Mouse (Mus musculus) liver (tissue): ENCODE results near the gene Plpp6.
A peak's percentile ranks its signal among the peaks of the same experiment; 100 is the strongest.

Experiments
- DNase-seq: peaks from one replicate; pipeline ENCODE4 v3.0.0-alpha.2; 2020; ENCODE audit warnings: mixed read lengths

The Plpp6 gene

DNA sequence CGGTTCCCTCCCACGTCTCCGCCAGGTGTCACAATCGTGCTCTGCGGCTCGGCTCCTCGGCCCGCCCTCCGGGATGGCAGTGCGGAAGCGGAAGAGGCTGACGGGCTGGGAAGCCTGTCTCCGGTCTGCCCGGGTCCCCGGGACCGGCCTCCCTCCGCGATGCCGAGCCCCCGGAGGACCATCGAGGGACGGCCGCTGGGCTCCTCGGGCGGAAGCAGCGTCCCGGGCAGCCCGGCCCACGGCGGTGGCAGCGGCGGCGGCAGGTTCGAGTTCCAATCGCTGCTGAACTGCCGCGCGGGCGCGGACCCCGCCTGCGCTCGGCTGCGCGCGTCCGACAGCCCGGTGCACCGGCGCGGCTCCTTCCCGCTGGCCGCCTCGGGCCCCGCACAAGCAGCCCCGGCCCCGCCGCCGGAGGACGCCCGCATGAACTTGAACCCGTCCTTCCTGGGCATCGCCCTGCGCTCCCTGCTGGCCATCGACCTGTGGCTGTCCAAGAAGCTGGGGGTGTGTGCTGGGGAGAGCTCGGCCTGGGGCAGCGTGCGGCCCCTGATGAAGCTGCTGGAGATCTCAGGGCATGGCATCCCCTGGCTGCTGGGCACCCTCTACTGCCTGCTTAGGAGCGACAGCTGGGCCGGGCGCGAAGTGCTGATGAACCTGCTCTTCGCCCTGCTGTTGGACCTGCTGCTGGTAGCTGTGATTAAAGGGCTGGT is at the start of gene Plpp6:
TSS of gene Plpp6 (plus strand) at position 112 of the 710 bp plus-strand sequence.
- DNase-seq = peak; percentile 82

DNA sequence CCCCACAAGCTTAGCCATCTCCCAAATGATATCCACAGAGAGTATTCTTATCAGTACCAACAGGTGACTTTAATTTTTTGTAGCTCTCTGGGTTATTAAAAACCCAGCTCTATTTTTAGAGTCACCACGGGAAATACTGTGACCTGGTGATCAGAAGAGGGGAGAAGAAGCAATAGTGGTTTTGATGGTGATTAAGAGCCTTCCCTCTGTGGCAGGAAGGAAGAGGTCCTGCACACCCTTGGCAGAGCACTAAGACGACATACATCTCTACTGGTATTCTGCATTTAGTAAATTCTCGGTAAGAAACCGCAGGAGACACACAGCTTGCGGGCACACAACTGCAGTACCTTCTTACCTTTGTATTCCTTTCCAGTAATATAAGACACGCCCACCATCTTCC is 49.2 kb upstream of the Plpp6 start:
- DNase-seq = no peak

GRCm38 (mm10) chr19:28915602-28916250 is 48.0 kb upstream of the Plpp6 start:
- DNase-seq = no peak

- no peak for DNase-seq
Measured at GRCm38 (mm10) chr19:28916492-28916891, 47.3 kb upstream of the Plpp6 start.

GRCm38 (mm10) chr19:28917839-28918238 is 45.9 kb upstream of the Plpp6 start:
- no peak for DNase-seq

GRCm38 (mm10) chr19:28926366-28926765 is 37.4 kb upstream of the Plpp6 start:
- no peak for DNase-seq

DNA sequence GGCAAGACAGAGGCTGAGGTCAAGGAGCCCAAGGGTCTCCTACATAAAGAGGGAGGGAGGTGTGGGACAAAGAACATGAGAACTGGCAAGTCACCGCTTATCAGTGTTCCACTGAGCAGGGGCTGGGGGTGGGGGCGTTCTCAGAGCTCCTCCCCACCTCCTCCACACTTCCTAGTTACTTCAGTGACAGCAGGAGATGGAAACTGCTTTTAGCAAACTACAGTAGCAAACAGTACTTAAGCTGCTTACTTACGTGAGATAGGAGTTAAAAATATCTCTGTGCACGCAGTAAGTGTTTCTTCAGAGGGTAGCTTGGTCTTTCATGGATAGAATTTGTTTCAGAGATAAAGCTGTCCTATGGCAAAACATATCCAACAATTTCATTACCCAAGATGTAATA is 36.4 kb upstream of the Plpp6 start:
- no peak for DNase-seq

- DNase-seq = peak; percentile 11
Measured at GRCm38 (mm10) chr19:28929034-28929433, 34.7 kb upstream of the Plpp6 start.

DNA sequence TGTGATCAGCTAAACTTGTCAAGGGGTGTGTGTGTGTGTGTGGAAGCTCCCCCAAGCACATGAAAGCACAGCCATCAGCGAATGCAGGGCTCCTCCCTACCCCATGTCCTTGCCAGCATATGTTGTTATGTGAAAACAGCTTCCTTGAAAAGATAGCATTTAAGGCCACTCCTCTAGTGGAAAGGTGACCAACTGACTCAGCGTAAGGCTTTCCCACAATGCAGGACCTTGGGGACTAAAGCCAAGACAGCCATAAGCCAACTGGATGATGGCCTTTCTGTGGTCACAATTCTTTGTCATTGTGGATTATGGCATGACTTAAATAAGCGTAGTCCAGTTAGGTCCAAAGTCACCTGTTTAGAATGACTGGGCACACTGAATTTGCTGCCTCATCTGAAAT is 28.9 kb upstream of the Plpp6 start:
- no peak for DNase-seq

DNA sequence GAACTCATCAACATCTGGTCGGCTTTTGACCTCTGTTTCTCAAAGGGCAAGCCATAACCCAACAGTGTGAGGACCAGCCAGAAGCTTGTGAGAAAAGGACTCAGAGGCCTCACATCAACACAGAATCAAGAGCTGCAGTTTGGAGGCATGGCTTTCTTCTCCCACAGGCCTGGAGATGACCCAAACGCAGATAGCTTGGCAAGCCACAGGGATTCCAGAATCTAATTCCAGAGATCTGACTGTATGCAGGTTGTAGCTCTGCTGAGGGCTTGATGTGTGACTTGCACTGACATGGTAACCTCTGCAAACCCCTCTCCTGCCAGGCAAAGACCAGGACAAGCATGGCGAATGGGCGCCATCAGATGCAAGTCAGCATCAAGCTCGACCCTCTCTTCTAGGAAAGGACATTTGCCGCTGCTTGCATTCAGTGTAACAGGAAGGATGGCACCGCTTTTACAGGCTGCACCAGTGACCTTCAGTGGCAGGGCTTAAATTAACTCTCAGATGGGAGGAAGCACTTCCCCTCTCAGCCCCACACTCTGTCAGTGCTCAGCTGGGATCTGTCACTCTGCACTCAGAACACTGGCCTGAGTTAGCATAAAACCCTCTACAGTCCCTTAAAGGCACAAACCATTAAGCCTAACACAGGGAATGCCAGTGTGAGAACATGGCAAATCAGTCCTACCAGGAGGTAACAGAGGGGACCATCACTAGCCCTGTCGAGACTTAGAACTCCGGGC is 23.4 kb upstream of the Plpp6 start:
- DNase-seq = no peak

- no peak for DNase-seq
Measured at GRCm38 (mm10) chr19:28941271-28941670, 22.5 kb upstream of the Plpp6 start.

- DNase-seq = no peak
Measured at GRCm38 (mm10) chr19:28946782-28947181, 17.0 kb upstream of the Plpp6 start.

DNA sequence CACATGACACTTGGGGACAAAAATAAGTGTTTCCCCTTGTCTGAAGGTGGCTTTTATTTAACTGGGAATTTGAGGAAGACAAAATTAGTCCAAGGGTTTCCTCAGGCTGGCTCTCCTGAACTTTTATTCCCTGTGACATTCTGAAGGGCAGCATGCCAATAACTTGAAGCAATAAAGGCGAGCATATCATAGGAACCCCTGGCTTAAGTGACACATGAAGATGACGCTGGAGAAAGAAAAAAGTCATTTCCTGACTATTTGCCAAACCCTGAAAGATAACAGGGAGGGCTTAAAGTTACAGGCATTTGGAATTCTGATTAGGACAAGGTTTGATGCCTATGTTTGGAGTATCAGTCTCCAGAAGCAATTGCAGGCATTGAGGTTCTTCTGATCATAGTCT is 16.4 kb upstream of the Plpp6 start:
- DNase-seq = no peak

- DNase-seq = no peak
Measured at GRCm38 (mm10) chr19:28951251-28951650, 12.5 kb upstream of the Plpp6 start.

DNA sequence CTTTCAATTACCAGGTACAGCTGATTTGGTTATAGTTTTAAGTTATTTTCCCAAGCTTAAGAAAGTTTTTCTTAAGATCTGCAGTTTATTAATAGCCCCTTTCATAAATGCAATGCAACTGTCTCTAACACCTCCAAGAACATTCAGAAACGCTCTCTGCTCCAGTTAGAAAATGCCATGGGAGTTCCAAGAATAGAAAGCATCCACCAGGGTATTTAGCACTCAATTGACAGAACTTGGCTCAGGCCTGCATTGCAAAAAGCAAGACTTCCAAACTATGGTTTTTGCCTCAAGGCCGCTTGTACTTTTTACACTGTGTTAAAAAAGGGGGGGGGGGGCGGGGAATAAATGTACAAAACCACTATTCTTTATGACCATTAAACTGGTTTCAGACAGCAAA is 640 bp upstream of the Plpp6 start:
- DNase-seq = no peak

GRCm38 (mm10) chr19:28963513-28963841 is 276 bp upstream of the Plpp6 start:
- DNase-seq = no peak

- no peak for DNase-seq
Measured at GRCm38 (mm10) chr19:28964552-28964903, 775 bp downstream of the Plpp6 start.

GRCm38 (mm10) chr19:28967652-28968051 is 3.9 kb downstream of the Plpp6 start, which contains the start of gene 4430402I18Rik:
TSS of gene 4430402I18Rik (minus strand) at chr19:28967800.
- no peak for DNase-seq

- DNase-seq = no peak
Measured at GRCm38 (mm10) chr19:28968178-28968577, 4.4 kb downstream of the Plpp6 start.

DNA sequence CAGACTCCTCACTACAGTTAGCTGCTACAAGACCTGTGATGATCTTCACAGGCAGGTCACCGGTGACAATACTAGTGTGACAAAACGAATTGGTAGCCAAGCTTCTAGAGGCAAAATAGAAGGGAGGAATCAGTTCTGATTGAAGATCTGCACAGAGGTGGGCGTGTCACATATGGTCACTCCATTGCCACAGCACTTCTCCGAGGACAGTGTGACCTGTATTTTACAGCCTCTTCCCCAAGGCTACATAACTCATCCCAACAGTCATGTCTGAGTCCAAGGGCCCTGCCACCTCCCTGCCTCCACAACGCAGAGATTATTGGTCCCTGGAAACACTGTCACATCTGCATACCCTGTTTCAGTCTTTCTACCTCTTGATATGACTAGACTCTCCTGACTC is 5.5 kb downstream of the Plpp6 start:
- DNase-seq = no peak

DNA sequence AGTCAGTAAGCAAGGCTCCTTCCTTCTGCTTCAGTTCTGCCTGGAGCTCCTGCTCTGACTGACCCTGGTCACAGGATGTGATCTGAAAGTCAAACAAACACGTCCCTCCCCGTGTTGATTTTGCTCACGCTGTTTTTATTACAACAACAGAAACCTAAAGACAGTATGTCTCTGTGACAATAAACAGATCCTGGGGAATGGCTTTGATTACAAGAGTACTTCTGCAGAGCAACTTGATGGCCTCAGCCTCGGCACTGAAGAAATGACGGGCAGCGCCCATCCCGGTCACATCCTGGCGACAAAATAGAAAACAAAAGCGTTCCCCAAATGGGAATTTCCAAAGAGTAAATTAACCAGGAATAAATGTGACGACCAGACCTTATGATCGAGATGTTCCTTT is 6.5 kb downstream of the Plpp6 start:
- DNase-seq = no peak

DNA sequence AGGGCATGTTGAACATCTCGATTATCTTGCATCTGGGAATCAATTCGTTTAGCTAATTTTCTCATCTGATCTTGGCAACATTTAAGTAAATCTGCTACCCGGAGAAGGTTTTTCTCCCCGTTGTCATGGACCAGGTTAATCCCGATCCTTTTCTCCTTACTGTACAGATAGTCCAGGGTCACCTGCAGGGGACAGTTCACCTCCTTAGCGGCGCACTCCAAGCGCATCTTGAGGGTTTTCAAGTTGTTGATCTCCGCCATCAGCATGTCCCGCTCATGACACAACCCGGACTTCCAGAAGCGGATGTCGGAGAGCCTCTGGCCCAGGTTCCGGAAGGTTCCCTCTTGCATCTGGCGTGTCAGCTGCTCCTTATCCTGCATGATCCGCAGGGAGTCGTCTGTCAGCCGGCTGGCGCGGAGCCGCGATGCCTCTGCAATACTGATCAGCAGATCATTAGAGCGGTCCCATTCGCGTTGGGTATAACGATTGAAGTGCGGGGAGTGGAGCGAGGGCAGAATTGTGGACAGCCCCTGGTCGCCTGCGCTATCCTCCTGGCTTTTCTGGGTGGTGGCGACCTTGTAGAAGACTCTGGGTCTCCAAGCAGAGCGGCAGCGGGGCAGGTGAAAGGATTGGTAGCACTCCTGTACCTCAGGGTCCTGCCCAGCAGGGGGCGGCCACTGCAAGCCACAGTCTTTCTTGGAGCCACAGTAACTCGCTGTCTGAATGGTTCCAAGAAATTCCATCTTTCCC is 11.3 kb downstream of the Plpp6 start:
- DNase-seq = peak; percentile 81

- no peak for DNase-seq
Measured at GRCm38 (mm10) chr19:28982617-28983016, 18.9 kb downstream of the Plpp6 start.
